Mouse (Mus musculus) lung, postnatal 0 days (tissue): ENCODE results near the gene Sstr2.

Source experiments
- CTCF ChIP-seq: IDR thresholded peaks from 2 replicates; pipeline ENCODE4 v1.5.1; 2016; ENCODE audit warnings: antibody characterized with exemption, mild to moderate bottlenecking
- EP300 ChIP-seq: IDR thresholded peaks from 2 replicates; pipeline ENCODE4 v1.6.1; 2016; ENCODE audit warnings: antibody characterized with exemption, mild to moderate bottlenecking, control low read depth

DNA sequence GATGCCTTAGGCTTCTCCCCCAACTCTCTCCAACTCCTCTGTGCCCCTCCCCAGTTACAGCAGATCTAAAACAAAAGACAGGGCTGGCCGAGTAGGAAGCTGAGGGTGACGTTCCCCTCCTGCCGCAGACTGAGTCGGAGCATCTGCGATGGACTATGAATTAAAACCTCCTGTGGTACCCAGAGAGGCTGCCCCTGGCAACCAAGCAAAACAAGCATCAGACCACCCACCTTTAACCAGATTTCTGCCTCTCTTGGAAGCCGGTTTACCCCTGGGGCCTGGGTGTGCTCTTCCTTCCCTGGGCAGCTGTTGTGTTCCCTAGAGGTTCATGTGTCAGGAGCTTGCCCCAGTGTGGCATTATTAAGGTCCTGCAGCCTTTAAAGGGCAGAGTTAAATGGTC, 32.7 kb upstream of the Sstr2 start:
- no peak for TF ChIP-seq CTCF
- no peak for TF ChIP-seq EP300
